Mouse (Mus musculus) limb, embryonic 12.5 days (tissue): ENCODE measurements around the gene Gm29776. TPM values are rescaled to one million over a fixed set of nuclear protein-coding genes. Genes with fewer than 3 reads are reported as not detected.
A peak's percentile ranks its signal among the peaks of the same experiment; 100 is the strongest.

Experiments used
- ATAC-seq: fragments of 200-750 bp; cut with Nextera tagmentation; 2 replicates; pipeline ENCODE4 v1.8.0; 2017; ENCODE audit warnings: low read depth, moderate TSS enrichment; ENCODE audit not compliant: insufficient number of reproducible peaks, insufficient read depth, low FRiP score, low TSS enrichment
- H3K27ac ChIP-seq: fragments of 300-500 bp; sonication (generic); 2 replicates; pipeline ENCODE4 v1.5.1; 2016; ENCODE audit warnings: mild to moderate bottlenecking, moderate library complexity
- H3K27me3 ChIP-seq: fragments of 300-500 bp; sonication (generic); 2 replicates; pipeline ENCODE4 v1.6.1; 2016; ENCODE audit warnings: mild to moderate bottlenecking, moderate library complexity
- H3K36me3 ChIP-seq: fragments of 300-500 bp; sonication (generic); 2 replicates; pipeline ENCODE4 v1.6.1; 2016; ENCODE audit warnings: mild to moderate bottlenecking, moderate library complexity
- H3K4me1 ChIP-seq: fragments of 300-500 bp; sonication (generic); replicated peaks from 2 replicates; pipeline ENCODE4 v1.6.1; 2016
- H3K4me2 ChIP-seq: fragments of 300-500 bp; sonication (generic); 2 replicates; pipeline ENCODE4 v1.6.1; 2016; ENCODE audit warnings: mild to moderate bottlenecking, moderate library complexity
- H3K4me3 ChIP-seq: fragments of 300-500 bp; sonication (generic); replicated peaks from 2 replicates; pipeline ENCODE4 v1.5.1; 2016; ENCODE audit warnings: mild to moderate bottlenecking
- H3K9ac ChIP-seq: fragments of 300-500 bp; sonication (generic); replicated peaks from 2 replicates; pipeline ENCODE4 v1.6.1; 2016; ENCODE audit warnings: mild to moderate bottlenecking, moderate library complexity
- H3K9me3 ChIP-seq: fragments of 300-500 bp; sonication (generic); 2 replicates; pipeline ENCODE4 v1.6.1; 2016; ENCODE audit warnings: mild to moderate bottlenecking, moderate library complexity
- WGBS: fragments of 180-500 bp; shearing (Covaris S2); methylation state at CpG from one replicate; pipeline ENCODE4 v1.1.7; 2016; 5-methylcytosine and 5-hydroxymethylcytosine counted together
- polyA plus RNA-seq: library from polyadenylated mRNA; unstranded; fragments of >200 nt; fragmentation: Nextera tagmentation; extraction: Ambion mirVana; gene quantifications from 2 replicates; pipeline ENCODE4 v1.2.1, GENCODE M21; 2016

Gene Gm29776
- polyA plus RNA-seq, 1 experiment from 2014 or later, result 0.16 TPM

DNA sequence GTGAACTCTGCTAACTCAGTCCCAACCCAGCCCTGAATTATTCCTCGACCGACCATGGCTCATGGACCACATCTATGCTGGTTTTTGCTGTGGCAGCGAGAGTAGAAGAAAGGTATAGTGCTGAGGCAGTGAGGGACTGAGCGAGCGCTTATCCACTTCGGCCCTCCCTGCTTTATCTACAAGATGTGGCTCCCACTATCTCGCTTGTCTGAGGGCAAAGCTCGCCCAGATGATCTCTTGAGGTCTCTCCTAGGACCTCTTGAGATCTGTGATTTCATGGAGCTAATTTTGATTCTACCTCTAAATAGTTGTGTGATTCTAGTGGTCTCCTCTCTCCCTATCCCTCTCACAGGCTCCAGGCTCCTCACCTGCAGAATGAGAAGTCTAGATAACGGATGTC is 10.4 kb upstream of the Gm29776 start:
- Histone ChIP-seq H3K4me1 (peaks cover 3% of the 10 kb centered on the region; the same call in 1 of the 2 replicates), H3K36me3 (no peaks in the 10 kb centered on the region), H3K9ac (no peak overlapping the region), H3K27me3 (peaks cover 3% of the 10 kb centered on the region; the same call in 1 of the 2 replicates), H3K27ac (no peak overlapping the region), H3K4me2 (no peak overlapping the region), H3K9me3 (no peaks in the 10 kb centered on the region), H3K4me3 (no peak overlapping the region)
- 82% methylated on average over 9 of the region's 9 CpGs for WGBS
- ATAC-seq, result no peak

DNA sequence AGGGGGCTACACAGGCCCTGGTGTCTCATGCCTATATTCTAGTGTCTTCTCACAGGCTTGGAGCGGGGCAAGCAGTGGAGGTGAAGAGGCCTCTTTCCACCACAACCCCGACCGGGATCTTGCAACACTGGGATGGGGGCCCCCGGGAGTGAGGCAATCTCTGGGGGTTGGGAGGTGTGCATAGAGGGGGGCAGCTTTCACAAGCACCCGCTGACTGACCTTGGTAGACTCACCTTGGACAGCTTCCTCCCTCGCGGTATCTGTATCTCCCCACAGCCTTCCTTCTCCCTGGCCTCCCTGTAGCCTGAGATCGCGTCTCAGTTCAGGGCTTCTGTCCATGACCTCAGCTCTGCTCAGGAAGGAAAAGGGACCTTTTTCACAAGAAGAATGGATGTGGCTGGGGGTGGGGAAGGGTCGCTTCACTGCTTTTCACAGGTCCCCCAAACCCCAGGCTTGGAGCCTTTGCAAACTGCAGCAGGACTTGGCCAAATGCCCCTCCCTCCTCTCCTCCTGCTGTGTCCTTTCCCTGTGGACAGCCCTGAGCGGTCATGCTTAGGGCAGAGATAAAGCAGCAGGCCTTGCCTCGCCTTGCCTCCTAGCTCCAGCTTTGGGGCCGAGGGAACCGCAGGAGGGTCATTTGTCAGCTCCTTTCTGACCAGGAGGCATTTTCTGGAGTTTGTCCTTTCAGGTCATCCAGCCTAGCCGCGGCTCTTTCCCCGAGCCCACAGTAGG is 8.1 kb upstream of the Gm29776 start:
- ATAC-seq, result no peak
- H3K9ac ChIP-seq, result no peak overlapping the region
- H3K27me3 ChIP-seq, result peaks cover 20% of the 10 kb centered on the region
- H3K4me1 ChIP-seq, result peaks cover 3% of the 10 kb centered on the region; the same call in 1 of the 2 replicates
- no peak overlapping the region for H3K4me2 ChIP-seq
- no peaks in the 10 kb centered on the region for H3K9me3 ChIP-seq
- WGBS, result 62% methylated on average over 17 of the region's 17 CpGs
- no peak overlapping the region for H3K27ac ChIP-seq
- no peak overlapping the region for H3K4me3 ChIP-seq
- H3K36me3 ChIP-seq, result no peaks in the 10 kb centered on the region

DNA sequence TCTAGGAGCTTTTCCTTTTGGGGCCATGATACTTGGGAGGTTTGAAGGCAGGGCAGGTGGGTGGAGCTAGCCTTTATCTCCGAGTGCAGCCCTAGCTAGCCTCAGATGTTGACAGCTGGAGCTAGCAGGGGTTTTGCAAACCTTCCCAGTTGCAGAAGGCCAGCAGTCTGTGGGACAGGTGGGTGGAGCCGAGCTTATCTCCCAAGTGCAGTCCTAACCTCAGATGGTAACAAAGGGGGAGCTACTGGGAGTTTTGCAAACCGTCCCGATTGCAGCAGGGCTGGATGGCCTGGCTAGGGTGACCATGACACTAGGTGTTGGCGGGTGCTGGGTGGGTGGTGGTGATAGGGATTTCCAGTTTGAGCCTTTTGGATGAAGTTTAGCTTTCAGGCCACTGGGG is 7.2 kb upstream of the Gm29776 start:
- 40% methylated on average over 5 of the region's 5 CpGs for WGBS
- Histone ChIP-seq H3K9ac (no peak overlapping the region), H3K36me3 (no peaks in the 10 kb centered on the region), H3K9me3 (no peaks in the 10 kb centered on the region), H3K27me3 (peaks cover 24% of the 10 kb centered on the region), H3K27ac (no peak overlapping the region), H3K4me1 (peaks cover 3% of the 10 kb centered on the region; the same call in 1 of the 2 replicates), H3K4me3 (no peak overlapping the region), H3K4me2 (no peak overlapping the region)
- ATAC-seq, result 0 out of 2 replicates have a peak, but pooled peaks have one; percentile 66

DNA sequence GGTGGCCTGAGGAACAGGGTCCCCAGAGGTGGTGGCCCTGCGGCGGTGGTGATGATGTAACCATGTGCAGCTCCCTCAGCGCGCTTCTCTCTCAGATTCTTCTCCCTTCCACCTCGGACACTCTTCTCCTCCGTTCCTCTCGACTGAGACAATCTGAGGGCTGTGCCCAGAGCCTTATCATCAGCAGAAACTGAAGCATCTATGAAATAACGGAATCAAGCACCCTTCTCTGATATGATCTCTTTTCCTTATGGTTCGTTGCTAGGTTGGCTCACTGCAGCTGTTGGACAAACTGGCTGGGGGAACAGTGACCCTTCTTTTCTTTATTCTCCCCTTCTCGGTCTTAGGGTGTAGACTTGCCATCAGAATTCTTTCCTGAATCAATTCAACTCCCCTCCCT is 4.6 kb upstream of the Gm29776 start:
- Histone ChIP-seq H3K4me3 (no peak overlapping the region), H3K4me1 (no peaks in the 10 kb centered on the region), H3K36me3 (no peaks in the 10 kb centered on the region), H3K27ac (no peak overlapping the region), H3K4me2 (no peak overlapping the region), H3K27me3 (peaks cover 24% of the 10 kb centered on the region), H3K9me3 (no peaks in the 10 kb centered on the region), H3K9ac (no peak overlapping the region)
- WGBS, result 70% methylated on average over 10 of the region's 10 CpGs
- ATAC-seq, result no peak

DNA sequence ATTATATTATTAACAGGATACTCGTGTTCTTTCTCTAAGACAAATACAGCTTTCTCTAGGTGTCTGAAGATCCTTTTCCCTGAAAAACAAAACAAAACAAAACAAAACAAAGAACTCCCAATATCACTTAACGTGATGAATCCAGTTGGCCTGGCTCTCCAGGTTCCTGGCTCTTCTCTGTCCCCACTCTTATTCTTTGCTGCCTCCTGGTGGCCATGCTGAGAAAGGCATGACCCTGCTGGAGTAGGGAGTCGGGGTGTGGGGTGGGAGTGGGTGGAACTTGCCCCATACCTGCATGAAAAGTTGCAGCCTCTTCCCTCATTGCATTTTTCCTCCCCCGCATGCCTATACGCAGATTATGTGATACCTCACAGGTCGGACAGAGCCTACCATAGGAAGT is 2.7 kb upstream of the Gm29776 start:
- Histone ChIP-seq H3K9ac (no peak overlapping the region), H3K27me3 (peaks cover 21% of the 10 kb centered on the region), H3K27ac (no peak overlapping the region), H3K36me3 (no peaks in the 10 kb centered on the region), H3K4me2 (no peak overlapping the region), H3K9me3 (no peaks in the 10 kb centered on the region), H3K4me3 (no peak overlapping the region), H3K4me1 (no peaks in the 10 kb centered on the region)
- WGBS, result 7% methylated on average over 6 of the region's 6 CpGs
- no peak for ATAC-seq

DNA sequence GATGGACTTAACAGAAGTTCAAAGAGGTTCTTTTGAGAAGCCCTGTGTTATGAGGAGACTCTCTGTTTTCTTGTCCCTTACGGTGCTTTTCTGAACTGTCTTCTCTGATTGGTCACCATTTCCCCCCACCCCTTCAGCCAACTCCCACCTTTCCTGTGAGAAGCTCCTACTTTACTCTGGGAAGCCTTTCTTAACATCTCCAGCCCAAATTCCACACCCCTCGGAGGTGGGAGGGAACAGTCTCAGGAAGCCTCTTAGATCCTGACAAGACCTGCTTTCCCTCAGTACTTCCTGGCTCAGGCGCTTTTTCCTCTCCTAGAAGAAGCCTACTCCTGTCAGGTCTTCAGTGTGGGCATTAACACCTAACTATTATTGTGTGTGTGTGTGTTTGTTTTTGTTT is 953 bp upstream of the Gm29776 start:
- H3K27ac ChIP-seq, result no peak overlapping the region
- WGBS, result 33% methylated on average over 3 of the region's 3 CpGs
- ATAC-seq, result no peak

DNA sequence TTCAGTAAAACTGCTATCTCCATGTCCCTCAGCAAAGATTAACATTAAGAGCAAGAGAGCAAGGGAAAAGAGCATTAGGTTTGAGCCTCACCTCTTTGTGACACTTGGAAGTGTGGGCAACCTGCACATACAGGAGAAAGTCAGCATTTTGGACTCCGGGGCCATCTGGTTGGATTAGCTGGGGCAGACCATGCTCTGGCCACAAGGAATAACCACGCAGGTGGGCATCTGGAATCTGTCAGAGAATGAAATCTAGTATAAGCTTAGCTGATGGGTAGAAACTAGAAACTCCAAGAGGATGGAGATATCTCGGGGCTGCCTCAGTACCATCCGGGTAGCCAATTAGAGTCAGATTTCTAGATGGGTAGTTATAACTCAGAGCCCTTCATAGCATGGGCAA is 1.9 kb downstream of the Gm29776 start:
- no peak overlapping the region for H3K27ac ChIP-seq
- H3K4me2 ChIP-seq, result no peak overlapping the region
- no peak overlapping the region for H3K9ac ChIP-seq
- no peak for ATAC-seq
- H3K36me3 ChIP-seq, result peaks cover 19% of the 10 kb centered on the region
- 75% methylated on average over 4 of the region's 4 CpGs for WGBS
- no peaks in the 10 kb centered on the region for H3K4me1 ChIP-seq
- no peaks in the 10 kb centered on the region for H3K9me3 ChIP-seq
- H3K27me3 ChIP-seq, result peaks cover 4% of the 10 kb centered on the region
- H3K4me3 ChIP-seq, result no peak overlapping the region

More for the DNA sequence above, 953 bp upstream of the Gm29776 start:
- Histone ChIP-seq H3K36me3 (no peaks in the 10 kb centered on the region), H3K9me3 (no peaks in the 10 kb centered on the region), H3K4me1 (no peaks in the 10 kb centered on the region), H3K27me3 (peaks cover 21% of the 10 kb centered on the region), H3K9ac (no peak overlapping the region), H3K4me3 (no peak overlapping the region), H3K4me2 (no peak overlapping the region)

DNA sequence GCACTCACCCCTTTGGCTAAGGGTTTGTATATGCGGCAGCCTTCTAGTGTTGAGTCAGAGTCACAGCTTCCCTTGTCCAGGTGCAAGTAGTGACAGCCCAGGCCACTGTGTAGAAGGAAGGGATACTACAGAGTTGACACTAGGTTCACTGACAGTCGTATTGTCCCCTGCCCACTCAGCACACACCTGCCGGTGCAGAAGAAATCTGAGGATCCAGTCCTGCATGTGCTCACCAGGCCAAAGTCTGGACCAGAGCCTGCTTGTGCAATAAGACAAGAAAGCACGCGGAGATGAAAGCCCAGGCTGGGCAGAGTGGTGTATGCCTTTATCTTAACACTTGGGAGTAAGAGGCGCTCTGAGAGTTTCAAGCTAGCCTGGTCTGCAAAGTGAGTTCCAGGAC is 3.6 kb downstream of the Gm29776 start:
- Histone ChIP-seq H3K4me2 (no peak overlapping the region), H3K36me3 (peaks cover 30% of the 10 kb centered on the region), H3K4me3 (no peak overlapping the region), H3K27me3 (no peaks in the 10 kb centered on the region), H3K9me3 (no peaks in the 10 kb centered on the region), H3K27ac (no peak overlapping the region), H3K4me1 (no peaks in the 10 kb centered on the region), H3K9ac (no peak overlapping the region)
- 63% methylated on average over 6 of the region's 6 CpGs for WGBS
- ATAC-seq, result no peak

DNA sequence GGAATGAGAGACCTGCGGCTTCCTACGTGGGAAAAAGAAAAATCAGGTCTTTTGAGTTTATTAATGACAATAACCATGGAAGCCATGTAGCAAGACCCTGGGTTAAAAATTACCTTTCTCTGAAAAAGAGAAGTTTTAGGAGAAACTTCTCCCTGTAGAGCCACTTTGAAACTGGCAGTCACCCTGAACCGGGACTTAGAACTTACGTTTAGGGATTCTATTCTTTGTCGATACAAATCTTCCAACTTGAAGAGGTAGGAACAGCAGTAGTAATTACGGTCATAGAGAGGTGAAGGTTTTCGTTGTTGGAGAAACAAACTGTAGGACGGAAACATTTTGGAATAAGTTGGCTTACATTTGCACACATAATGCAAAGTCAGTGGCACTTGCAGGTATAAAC is 11.4 kb downstream of the Gm29776 start:
- Histone ChIP-seq H3K4me2 (peak overlapping the region; percentile 67), H3K4me3 (peak overlapping the region; percentile 80), H3K27me3 (no peaks in the 10 kb centered on the region), H3K9ac (peak overlapping the region; percentile 95), H3K36me3 (peaks cover 40% of the 10 kb centered on the region), H3K27ac (peak overlapping the region; percentile 95; the same call in 1 of the 2 replicates), H3K4me1 (peaks cover 21% of the 10 kb centered on the region), H3K9me3 (no peaks in the 10 kb centered on the region)
- no peak for ATAC-seq
- 5% methylated on average over 8 of the region's 8 CpGs for WGBS

DNA sequence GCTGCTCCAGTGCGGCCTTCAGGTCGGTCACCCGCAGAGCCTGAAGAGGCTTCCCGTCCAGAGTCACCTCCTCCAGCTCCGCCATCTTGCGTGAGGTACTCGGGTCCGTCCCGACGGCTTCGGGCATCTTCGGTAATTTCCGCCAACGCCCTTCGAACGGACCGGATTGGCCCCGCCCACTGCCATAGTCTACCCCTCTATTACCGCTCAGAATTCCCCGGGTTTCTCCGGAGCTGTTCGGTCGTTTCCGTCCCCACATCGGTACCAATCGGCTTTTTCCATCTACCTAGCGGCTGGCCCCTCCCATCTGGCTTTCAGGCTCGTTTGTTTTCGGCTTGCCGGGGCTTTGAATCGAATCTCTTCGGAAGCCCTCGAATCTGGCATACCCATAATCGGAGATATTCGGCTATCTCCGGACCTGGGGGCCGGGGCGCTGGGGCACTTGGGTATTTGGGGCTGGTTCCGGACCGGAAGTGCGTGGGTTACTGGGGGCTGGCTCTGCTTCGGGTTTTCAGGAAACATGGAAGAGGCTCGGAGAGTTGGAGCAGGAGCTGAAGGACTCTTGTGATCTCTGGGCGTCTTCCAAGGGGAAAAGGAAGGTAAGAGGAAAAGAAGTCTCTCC is 12.0 kb downstream of the Gm29776 start, which contains the start of gene Acin1:
Gene Acin1, minus strand, starts transcription at position 410 of the 622 bp plus-strand sequence.
- peaks cover 46% of the 10 kb centered on the region for H3K36me3 ChIP-seq
- H3K4me3 ChIP-seq, result peak within 1 kb of the TSS; percentile 80
- under 1% methylated on average over 44 of the region's 44 CpGs for WGBS
- ATAC-seq, result peak; percentile 97
- no peaks in the 10 kb centered on the region for H3K27me3 ChIP-seq
- H3K4me1 ChIP-seq, result peaks cover 21% of the 10 kb centered on the region
- H3K27ac ChIP-seq, result peak within 1 kb of the TSS; percentile 95
- H3K4me2 ChIP-seq, result peak within 1 kb of the TSS; percentile 86
- H3K9me3 ChIP-seq, result no peaks in the 10 kb centered on the region
- H3K9ac ChIP-seq, result peak within 1 kb of the TSS; percentile 95

DNA sequence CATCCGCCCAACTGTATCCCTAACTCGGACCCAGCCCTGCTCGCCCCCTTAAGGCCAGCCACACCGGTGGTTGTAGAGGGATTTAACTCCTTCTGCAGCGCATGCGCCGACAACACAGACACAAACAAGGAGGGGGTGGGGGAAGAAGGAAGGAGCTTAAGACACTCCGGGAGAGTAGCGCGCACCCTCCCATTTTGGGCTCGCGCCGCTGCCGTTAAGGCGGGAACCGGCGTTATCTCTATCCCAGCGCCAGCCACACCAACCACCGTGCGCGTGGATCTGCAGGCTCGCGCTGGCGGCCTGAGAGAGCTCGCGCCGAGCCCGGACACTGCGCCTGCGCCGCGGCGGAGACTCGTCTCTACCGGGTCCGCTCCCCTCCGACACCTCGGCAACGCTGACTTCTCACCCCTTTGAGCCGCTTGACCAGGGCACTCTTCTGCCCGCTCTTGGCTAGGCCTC is 12.5 kb downstream of the Gm29776 start, which contains the start of gene 1700123O20Rik:
Gene 1700123O20Rik, plus strand, starts transcription at position 154 of the 459 bp plus-strand sequence.
- peak within 1 kb of the TSS; percentile 95 for H3K27ac ChIP-seq
- H3K27me3 ChIP-seq, result no peaks in the 10 kb centered on the region
- peaks cover 21% of the 10 kb centered on the region for H3K4me1 ChIP-seq
- no peaks in the 10 kb centered on the region for H3K9me3 ChIP-seq
- ATAC-seq, result peak; percentile 64
- under 1% methylated on average over 41 of the region's 41 CpGs for WGBS
- peak within 1 kb of the TSS; percentile 80 for H3K4me3 ChIP-seq
- H3K4me2 ChIP-seq, result peak within 1 kb of the TSS; percentile 86
- H3K9ac ChIP-seq, result peak within 1 kb of the TSS; percentile 95
- H3K36me3 ChIP-seq, result peaks cover 49% of the 10 kb centered on the region
